Mouse (Mus musculus) kidney, adult 11 months (tissue): ENCODE results near the gene Crot.
"Not testable (repeated sequence)": the region's sequence is repeated elsewhere in the genome, so short reads cannot be mapped to it uniquely, and the experiment has no call there.

ENCODE experiments used
- DNase-seq: peaks from one replicate; pipeline ENCODE4 v3.0.0; 2022

Crot gene

DNA sequence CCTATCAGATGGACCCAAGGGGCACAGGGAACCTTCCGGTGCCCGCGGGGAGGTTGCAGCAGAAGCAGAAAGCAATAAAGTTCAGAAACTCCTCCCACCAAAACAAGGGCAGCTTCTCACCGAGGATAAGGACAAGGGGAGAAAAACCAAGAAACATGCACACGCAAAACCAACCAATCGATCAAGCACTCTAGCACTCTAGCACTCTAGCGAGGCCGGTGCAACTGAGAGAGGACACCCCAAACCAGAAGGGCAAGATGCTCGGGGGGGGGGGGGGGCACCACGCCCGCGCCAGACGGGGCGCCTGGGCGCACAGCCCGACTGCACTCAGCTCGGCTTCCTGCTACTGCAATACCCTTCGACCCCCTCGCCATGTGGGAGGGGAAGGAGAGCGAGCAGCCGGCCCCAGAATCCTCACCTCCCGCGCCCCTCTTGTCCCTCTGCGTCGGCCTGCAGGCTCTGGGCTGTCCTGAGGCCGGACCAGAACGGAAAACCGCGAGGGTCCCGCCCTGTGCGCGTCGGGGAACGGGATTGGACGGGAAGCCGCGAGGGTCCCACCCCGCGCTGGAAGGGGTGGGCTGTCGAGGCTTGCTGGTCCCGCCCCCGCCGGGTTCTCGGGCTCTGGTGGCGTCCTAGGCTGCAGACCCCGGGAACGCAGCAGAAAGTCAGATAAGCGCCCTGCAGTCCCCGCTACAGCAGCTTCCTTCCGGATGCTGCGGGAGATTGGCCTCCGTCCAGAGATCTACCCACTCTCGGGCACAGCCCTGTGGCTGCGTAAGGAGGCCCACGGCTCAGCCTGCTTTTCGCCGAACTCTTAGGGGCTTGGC, at the start of gene Crot:
Gene Crot (minus strand): TSS at position 639 of the 827 bp plus-strand sequence.
- peak; percentile 91 for DNase-seq

DNA sequence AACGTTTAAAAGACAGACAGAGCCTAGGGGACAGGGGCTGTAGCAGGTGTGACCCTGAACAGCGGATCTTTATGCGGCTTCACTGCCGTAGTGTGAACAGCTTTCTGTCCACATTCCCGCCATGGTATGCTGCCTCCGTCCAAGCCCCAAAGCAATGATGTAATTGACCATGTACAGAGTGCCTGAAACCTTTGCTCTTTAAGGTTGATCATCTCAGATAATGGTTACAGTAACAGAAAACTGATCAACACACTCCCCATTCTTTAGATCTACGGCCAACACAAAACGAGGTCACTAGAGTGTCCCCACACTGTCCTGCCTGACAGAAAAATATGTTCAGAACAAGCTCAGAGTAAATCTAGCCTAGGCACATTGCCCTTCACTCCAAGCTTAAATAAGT, 48.8 kb upstream of the Crot start:
- DNase-seq = no peak

DNA sequence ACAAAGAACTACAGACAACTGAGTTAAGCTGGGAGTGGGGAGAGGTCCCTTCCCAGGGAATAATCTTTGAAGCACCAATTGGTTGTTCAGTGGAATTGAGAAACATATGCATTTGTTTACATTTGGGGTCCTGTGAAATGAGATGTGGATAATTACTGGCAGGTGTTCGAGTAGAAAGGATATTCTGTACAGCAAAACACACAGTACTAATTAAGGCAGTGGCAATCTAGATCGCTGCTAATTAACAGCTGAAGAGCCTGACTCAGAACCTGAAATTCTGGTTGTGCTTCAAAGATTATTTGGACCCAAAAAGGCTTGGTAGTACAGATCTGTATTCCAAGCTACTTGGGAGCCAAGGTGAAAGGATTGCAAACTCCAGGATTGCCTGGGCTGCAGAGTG, 47.7 kb upstream of the Crot start:
- DNase-seq = no peak

DNA sequence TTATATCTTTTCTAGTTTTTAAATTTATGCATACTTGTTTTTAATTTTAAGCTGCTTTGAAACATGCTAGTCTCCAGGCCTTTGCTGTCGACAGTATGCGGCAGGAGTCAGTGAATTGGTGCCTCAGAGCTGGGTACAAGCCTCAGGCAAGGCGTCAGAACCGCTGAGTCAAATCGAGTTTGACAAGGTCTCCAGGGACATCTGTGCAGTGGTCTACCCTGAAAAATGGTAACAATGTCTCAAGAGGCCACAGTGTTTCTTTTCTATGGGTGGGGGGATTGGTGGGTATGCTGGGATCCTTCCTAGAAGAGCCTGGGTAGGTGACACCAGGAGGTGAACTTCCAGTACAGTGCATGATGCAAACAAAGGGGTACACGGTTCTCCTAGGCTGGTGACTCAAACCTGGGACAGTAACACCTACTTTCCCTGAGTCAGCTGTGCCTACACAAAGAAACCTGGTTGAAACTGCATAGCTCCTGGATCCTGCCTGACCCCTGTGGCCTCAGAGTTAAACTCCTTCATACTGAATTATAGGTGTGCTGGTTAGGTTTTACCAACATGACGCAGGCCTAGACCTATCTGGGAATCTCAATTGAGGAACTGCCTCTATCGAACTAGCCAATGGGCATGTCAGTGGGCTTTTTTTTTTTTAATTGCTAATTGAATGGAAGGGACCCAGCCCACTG, 46.6 kb upstream of the Crot start:
- no peak for DNase-seq

DNA sequence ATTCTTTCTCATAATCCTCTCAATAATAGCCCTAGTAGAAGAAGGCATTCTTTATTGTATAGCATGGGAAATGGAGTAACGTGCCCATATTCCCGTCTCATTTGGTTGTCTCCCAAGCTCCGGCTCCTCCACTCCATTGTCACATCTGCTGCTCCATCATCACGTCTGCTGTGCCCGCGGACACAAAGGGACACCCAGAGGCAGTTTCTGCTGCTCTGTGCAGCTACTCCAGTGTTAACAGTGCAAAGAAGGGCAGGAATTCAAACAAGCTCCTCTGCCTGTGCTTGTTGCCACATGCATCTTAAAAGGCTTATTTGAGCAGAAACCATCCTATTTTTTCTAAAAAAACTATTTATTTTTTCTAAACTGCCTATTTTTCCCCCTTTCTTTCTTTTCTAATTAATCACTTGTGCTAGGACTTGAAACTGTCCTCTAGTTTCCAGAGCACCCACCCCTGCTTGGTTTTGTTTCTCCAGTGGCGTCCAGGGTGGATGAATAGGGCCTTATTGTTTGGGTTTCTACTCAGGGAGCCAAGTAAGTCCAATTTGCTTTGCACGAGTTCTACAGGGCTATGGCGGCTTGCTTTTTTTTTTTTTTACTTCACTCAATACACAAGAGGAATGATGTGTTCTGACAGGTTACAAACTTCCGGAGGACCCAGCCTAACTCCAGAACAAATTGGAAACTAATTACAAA, 45.7 kb upstream of the Crot start:
- DNase-seq = no peak

DNA sequence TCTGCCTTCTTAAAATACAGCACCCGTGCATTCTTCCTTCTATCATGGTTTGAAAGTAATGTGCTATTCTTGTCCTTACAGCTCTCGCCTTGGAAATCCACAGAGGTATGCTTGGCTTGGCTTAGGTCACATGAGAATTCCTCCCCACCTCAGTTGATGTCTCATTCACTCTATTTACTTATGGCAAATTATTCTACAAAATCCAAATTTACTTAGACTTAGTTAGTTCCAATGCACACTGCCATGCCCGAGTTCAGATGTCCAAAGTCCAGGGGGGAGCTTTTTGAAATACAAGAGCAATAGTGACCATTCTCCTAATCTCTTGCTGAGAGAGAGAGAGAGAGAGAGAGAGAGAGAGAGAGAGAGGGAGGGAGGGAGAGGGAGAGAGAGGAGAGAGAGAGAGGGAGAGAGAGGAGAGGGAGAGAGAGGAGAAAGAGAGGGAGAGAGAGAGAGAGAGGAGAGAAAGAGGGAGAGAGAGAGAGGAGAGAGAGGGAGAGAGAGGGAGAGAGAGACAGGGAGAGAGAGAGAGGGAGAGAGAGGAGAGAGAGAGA, 43.6 kb upstream of the Crot start:
- no peak for DNase-seq

DNA sequence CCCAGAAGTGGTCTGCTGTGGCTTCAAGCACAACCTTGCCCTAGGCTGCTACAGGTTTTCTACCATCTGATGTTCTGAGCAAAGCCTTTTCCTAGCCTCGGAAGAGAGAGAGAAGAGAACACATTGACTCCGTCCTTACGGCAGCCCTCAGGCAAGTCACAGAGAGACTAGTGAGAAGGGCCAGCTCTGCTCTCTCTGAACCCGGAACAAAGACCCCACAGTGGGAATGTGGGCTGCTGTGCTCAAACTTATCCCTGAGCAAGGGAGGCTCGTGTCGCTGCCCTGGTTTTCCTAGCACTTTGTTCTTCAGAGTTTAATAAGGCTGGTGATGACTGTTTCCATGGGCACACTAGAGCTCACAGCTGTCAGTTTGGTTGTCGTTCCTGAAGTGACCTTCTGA, 42.9 kb upstream of the Crot start:
- no peak for DNase-seq

DNA sequence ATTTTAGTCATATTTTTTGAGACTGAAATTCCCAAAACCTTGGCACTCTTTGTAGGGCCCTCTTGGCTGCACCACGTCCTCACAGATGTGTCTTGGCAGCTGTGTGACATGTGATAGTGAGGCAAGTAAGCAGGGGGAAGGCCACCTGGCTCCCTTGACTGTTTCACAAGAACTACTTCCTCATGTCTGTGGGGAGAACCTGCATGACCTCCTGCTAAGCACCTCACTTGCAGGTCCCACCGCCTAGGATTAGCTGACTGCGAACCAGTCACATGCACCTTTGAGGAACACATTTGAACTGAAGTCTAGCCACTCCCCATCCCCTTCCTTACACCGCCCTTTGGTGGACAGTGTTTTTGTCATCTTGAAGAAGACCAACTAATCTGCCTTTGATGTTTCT, 40.2 kb upstream of the Crot start:
- DNase-seq = no peak

DNA sequence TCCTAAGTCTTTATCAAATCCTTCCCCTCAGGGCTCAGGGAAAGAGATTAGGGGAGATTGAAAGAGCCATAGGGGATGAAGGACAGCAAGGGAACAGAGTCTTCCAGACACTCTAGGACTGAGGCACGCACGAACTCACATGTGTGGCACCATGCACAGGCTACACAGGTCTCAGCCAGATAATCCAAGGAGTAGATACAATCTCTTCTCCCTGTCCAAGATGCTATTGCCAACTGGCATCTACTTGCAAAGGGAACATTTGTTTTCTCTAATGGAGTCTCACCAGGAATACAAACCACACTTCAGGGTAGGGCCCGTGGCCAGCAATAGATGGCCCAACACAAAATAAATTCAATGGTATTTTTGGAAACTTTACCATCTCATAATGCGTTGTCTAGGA, 38.3 kb upstream of the Crot start:
- no peak for DNase-seq

DNA sequence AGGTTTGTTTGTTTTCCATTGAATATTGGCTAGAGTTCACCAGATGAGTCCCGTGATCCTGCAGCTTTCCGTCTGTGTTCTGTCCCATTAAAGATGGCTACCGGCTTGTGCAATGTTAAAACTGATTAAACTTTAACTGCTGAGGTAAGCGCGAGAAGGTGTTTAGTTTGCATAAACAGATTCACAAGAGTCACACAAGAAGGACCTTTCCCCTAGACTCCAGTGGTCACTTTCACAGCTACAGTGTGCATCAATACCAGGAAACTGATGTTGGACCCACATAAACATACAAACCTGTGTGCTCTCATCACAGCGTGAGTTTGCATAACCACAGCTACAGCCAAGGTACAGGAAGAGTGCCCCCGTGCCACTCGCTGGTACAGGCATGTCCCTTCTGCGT, 37.4 kb upstream of the Crot start:
- peak; percentile 75 for DNase-seq

DNA sequence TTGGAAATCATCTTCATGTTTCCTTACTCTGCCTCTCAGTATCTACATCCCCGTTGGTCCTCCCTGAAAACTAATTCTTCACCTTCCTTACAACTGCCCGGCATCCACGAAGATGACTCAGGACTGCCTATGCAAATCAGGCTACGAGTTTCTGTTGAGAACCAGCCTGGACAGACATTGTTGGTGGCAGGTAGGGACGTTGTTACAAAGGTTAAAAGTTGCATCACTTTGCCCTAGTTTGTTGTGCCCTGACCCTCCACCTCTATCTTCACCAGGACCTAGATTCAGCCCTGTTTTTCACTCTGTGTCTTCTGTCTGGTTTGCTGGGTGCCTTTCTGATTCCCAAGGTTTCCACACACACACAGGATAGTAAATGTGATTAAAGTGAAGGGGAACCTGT, 36.7 kb upstream of the Crot start:
- DNase-seq = peak; percentile 40

DNA sequence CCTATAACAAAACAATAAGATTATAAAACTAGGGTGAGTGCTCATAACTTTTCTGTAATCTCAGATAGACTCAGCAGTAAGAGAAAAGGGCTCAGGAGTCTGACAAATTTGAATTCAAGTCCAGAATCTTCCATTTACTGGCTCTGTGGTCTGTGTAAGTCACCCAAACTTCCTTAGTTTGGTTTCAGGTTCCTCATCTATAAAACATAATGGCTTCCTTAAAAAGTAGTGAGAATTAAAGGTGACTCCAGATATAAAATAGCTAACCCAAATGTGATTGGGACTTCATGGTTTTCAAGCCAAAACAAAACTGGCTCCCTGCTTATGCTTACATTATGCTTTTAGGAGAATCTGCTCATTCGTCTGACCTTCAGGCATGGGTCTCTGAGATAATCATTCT, 35.5 kb upstream of the Crot start:
- no peak for DNase-seq

DNA sequence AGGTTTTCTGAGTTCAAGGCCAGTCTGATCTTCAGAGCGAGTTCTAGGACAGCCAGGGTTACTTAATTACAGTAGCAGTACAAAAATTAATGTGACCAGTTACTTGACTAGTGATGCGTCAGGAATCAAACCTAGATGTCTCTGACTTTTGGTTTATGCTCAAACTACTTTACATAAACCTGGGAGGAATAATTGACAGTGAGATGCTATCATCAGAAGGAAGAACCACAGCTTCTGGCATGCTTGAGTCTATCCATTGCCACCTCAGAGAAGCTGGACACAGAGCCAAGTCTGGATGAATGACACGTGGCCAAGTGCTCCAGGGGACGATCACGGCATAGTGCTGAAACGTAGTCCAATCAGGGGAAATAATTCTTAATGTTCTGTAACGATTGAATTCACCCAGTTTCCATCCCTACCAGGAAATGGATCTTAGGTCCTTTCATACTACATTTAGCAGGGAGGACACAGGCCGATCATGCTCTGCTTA, 35.0 kb upstream of the Crot start:
- peak; percentile 56 for DNase-seq

DNA sequence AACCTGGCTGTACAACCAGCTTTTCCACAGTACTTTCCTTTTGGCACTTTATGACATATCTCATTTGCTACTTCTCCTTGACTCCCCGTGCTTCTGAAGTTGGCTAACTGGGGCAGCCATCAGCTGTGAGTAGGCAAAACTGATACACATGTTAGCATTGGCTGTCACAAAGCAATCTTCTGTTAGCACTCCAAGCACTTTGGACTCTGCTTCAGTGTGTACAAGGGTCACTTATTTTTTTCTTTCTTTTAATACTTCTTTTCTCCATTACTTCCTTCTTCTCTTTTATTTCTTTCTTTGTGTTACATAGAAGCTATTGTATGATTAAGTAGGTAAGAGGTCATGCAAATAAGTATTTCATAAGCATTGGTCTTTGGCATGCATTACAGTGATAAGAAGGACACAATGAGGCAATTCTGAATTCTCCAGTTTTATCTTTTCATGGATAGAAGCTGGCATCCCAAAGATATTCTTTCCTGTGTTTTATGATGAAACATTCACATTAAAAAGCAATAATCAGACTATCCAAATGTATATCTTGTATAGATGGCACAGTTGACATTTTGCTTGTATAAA, 31.2 kb upstream of the Crot start:
- DNase-seq = peak; percentile 17

DNA sequence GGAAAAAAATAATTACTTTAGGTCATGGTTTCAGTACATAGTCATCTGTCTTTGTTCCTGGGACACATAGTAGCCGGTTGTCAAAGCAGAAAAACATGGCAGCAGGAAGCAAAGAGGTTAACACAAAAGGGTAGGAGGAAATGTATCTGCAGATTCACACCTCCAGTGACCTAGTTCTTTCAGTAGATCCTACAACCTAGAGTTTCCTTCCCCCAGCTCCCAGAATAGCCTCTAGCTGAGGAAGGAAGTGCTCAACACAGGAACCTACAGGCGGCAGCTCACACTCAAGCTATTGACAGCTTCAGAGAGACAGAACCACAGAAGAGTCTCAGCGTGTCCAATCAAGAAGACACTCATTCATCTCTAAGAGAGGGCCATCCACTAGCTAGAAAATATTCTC, 18.2 kb upstream of the Crot start:
- DNase-seq = no peak

DNA sequence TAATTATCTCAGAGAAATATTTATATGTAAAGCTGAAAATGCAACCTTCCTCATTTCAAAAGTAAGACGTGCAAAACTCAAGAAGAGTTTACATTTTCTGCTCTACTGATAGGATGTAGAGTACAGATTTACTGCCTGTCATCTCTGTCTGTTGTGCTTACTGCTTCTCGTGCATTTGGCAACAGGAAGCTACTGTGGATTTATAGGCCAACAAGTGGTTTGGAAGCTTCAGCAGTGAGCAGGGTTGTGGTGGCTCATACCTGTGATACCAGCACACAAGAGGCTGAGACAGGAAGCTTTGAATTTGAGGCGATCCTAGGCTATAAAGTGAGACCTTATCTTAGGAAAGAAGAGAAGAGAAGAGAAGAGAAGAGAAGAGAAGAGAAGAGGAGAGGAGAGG, 17.6 kb upstream of the Crot start:
- DNase-seq = no peak

DNA sequence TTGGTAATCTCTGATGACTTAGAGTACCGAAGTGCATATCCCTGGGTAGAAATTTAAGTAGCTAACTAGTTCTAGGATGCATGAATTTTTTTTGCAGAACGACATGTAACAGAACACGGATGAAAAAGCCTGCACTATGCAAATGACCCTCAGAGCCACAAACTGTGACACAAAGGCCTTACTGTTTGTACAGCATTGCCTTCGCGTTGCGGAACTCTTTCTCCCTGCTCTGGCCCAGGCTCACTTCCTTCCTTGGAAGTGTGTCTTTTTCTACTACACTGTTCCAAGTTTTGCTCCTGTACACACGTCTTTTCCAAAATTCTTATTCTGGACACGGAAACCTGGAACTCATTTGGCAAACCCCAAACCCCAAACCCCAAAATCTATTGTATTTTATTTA, 14.2 kb upstream of the Crot start:
- DNase-seq = no peak

DNA sequence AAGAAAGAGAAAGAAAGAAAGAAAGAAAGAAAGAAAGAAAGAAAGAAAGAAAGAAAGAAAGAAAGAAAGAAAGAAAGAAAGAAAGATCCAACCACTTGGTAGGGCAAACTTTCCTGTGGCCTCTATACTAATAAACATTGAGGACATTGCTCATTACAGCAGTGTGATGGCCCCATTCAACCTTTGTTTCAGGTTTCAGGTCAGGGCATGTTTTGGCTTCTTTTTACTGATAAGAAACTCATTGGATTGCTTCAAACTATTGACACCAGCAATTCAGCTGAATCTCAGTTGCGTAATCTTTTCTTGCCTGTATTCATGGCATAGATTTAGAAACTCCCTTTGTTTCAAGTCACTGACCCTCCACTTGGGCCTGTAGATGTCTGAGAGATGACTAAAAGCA, 13.0 kb upstream of the Crot start:
- DNase-seq = no peak

DNA sequence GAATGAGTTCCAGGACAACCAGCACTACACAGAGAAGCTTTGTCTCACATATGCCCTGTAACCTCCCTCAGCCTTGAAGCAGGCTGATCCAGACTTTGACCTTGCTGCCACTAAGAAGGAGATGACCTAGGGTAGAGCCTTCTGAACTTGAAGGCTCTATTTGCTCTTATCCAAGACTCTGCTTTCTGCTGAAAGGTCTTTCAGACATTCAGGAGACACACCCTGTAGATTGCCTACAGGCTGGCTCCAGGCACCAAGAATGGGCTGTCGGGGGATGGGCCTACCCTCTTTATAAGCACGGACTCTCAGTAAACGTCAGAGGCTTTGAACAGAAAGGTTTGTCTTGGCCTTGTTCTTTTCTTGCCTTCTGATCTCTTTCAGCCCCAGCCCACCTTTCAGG, 9.5 kb upstream of the Crot start:
- DNase-seq = not testable (repeated sequence)

DNA sequence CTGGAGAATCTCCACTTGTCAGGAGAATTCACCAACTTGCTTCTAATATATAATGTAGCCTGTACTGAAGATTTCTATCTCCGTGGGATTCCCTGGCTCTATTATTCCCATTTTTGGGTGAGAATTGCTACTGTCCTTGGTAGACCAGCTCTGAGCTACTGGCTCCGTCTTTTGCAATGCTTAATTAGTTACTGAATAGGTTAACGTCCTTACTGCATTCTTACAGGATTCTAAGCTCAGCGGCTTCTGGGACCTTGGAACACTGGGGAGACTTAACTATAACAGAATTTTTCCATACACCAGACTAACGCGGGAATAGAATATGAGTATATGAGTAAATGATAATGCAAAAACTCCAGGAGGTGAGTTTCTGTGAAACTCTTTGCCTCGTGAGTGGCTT, 2.9 kb upstream of the Crot start:
- peak; percentile 28 for DNase-seq

DNA sequence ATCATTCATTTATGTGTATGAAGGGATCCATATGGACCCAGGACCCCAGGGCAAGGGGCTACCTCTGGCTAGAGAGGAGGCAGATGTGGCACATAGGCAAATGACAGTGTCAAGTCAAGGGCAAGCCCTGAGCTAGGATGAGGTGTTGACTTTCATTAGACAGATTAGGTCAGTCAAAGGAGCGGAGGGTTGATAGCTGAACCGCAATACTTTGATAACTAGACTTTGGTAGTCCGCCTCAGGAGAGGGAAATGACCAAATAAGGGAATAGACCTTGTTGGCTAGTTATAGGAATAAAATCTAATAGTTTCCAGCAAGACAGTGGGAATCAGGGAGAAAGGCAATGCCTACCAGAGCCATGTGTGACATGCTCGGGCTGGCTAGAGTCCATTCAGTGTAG, 2.0 kb upstream of the Crot start:
- no peak for DNase-seq

DNA sequence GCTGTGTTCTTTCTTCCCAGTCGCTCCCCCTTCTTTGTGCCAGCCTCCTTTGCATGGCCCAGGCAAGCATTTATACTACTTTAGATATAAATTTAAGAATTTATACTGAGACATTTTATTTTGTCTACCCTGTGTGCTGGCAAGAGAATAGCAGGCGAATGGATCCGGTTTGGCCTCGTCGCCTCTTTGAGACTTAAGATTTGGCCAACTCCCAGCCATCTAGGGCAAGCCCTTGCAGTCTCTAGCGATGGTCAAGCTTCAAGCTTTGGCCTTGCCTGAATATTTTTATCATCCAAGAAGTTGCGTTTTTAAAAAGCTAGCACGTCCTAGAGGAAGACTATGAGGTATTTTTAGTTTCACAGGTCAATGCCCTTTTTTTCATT, 380 bp upstream of the Crot start:
- DNase-seq = no peak

DNA sequence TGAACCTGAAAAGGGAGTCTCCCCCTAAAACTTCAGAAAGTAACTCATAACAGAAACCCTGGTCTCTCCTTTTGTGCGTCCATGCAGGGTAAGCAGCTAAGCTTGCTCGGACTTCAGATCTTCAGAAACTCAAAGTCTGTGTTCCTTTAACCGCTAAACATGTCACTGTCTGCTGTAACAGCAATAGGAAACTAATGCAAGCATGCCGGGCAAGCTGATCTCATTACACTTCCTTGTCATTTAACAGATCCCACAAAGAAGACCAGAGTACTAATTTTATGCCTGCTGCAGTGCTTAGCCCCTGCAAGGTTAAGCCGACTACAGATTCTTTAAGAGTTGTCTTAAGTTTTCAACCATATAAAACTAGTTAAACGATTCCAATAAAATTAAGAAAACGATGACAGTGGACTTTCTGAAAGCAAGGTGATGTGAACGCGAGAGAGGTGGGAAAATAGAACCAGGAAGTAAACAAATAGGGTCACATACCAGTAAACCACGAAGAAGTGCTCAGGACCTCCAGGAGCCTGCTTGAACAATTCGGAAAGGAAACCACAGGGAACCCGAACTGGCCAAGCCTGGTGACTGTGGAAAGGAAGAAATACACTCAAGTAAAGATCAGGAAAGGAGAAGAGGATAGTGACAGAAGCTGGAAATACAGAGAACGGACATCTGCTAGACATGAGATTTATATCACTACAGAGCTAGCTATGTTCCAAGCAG, 998 bp downstream of the Crot start:
- DNase-seq = no peak
